Mouse (Mus musculus) left cerebral cortex, postnatal 14 days (tissue): ENCODE measurements at regions not wholly inside any gene's neighbourhood (a gene's known extent, or its start where the extent isn't known, plus 50 kb on each side); places are given as distances from the start of the nearest gene placed in this dataset.

Source experiments
- DNase-seq, 2 experiments: peaks; one replicate each; pipeline ENCODE4 v3.0.0; 2021 to 2022; ENCODE audit warnings: low spot score in 2 of 2, mixed read lengths in 1 of 2
- intact Hi-C: fragments of 180-260 bp; cut with DNase I; formaldehyde crosslinking; loops from one replicate; pipeline ENCODE4 v1.15.1; 2025

DNA sequence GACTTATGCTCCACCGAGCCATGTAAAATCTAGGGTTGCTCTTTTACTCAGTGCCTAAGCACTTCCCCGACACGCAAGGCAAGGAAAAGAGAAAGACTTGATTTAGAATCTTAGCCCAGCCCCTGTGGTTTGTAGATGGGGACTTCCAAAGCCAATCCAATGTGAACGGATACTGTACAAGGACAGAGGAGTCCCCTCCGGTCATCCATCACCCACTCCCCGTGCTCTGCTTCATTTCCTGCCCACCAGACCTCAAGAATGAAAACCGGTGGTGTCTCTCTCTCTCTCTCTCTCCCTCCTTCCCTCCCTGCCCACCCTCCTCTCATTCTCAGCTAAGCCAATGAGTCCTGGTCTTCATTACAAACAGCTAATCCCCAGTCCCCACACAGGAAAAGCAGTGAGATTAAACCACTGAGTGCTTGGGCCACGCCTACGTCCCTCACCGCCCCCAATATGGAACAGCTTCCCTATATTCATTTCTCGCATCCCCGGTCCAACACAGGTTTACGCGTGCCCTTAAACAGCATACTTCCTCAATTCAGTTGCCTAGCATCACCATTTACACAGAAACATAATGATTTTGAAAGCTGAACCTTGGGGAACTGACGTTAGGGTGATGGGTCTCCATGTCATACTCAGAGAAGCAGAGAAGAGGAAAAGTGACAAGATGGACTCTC is 151.1 kb upstream of the Noct start:
- intact Hi-C loops = no loop called here
- DNase-seq = no peak

- intact Hi-C loops = no loop called here
- DNase-seq = no peak
Measured at GRCm38 (mm10) chr3:51073743-51074319, 150.4 kb upstream of the Noct start.

DNA sequence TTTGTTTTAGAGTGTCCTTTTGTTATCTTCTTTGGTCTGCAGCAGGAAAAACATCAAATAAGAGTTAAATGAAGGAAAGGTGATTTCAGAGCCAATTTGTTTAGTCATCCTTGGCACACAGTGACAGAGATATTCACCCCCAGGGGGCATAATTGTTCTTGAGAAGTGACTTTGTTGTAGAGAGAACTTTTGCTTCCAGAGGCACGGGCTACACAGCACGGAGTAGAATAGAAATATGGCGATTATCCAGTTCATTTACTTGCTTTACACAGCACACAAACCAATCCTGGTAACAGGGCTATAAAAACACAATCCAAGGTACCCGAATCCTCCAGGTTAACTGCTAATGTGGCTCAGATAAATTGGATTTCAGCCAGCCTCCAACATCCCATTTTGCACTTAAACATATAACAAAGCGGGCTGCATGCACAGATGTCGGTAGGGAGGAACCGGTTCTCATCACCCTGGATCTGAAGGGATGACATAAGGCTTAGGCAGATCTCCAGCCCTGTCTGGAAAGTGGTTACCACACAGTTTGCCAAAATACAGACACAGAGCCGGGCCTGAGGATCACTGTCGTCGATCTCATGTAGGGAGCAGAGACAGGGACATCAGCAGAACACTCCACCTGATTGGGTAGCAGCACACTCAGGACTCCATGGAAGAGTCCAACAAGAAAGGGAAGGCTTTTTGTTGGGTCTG is 148.9 kb upstream of the Noct start:
- DNase-seq = no peak

DNA sequence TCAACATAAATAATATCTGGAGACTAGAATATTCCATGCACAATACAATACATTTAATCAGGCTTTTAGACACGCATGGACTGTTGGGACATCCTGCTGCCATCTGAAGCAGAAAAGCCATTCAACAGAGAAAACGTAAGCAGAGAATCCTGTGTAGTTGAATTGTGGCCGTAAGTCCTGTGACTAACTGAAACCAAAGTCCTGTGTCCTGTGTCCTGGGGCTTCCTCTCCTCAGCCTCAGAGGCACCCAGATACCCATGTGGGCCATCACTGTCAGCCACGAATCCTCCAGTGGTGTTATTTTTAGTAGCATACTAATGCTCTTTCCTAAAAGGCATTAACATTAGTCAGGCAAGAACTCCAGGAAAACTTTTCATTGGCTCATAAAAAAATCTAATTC is 145.8 kb upstream of the Noct start:
- no peak for DNase-seq
- intact Hi-C loops = no loop called here

More for the DNA sequence above, 148.9 kb upstream of the Noct start:
- intact Hi-C loops = no loop called here

DNA sequence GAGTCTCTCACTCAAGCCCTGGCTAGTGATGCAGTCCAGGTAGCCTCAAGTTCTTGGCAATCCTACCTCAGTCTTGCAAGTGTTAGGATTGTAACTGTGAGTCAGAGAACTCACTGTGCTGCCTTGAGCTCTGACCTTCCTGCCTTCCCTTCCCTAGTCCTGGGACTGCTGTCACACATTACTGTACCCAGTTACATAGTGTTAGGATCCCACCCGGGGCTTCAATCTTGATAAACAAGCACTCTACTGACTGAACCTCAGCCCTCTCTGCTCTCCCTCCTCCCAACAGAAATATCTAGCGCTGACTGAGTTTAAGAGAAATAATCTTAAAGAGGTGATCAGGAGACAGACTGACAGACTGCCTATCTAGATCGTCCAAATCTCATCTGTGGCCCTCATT is 143.8 kb upstream of the Noct start:
- intact Hi-C loops = no loop called here

GRCm38 (mm10) chr3:51080855-51081254 is 143.4 kb upstream of the Noct start:
- no peak for DNase-seq
- intact Hi-C loops = no loop called here

More for the DNA sequence above, 143.8 kb upstream of the Noct start:
- DNase-seq = no peak

DNA sequence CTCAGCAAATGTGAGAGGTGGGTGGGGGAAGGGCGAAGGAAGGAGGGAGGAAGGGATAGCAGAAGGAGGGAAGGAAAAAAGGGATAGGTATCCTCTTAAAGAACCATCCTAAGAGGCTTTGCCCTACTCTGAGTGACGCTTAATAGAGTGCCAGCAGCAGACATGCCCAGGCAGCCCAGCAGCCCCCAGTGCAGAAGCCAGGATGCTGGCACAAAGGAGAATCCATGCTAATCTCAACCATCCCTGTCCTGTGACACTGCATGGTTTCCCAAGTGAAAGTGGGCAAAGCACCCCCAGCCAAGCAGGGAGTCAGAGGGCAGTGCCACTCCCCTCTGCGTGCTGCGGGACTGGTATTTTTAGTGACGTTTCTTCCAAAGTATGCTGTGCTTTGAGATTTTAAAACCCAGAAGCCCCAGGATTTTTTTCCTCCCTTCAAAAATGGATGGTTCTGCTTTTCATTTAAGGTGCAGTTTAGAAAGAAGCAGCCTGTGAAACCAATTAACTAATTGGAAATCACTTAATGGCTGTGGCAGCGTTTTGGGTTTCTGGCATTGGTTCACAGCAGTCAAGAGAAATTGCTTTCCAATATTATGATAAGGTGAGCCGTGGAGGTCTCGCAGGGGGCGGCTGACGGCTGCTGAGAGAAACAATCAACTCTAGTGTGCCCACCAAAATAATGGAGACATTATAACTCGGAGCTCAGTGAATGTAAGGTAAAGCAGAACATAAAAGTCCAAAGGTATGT is 141.2 kb upstream of the Noct start:
- DNase-seq = no peak
- intact Hi-C loops = no loop called here

DNA sequence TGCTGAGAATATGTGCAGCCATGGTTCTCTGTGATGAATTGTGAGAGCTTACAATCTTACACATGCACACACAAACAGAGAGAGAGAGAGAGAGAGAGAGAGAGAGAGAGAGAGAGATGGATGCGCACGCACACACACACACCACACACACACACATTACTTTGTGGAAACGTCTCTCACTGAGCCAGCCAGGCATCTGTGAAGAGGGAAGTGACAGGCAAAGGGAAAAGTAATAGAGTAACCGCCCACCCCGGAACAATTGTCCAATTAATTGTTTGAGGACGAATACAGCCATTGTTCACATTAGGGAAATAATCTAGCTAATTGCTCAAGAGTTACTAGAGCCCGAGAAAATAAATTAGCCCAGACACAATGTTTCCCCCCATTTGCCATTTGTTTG is 140.7 kb upstream of the Noct start:
- intact Hi-C loops = no loop called here
- no peak for DNase-seq

DNA sequence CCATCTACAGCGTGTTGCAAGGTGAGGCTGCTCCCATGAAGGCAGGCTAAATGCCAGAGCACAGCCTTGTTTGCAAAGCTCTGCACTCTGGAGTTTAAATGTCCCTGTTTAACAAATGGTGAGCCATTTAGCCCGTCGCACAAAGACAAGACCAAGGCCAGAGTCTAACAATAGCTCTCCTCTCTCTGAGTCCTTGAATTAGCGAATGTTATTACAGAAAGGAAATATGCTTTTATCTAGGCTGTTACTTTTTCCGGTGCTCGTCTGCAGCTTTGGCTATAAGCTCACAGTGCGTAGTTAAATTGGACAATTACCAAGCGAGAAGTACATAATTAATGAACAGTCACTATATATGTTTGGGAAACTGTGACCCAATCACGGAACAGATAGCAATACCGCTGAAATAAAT is 137.8 kb upstream of the Noct start:
- no peak for DNase-seq
- intact Hi-C loops = no loop called here

DNA sequence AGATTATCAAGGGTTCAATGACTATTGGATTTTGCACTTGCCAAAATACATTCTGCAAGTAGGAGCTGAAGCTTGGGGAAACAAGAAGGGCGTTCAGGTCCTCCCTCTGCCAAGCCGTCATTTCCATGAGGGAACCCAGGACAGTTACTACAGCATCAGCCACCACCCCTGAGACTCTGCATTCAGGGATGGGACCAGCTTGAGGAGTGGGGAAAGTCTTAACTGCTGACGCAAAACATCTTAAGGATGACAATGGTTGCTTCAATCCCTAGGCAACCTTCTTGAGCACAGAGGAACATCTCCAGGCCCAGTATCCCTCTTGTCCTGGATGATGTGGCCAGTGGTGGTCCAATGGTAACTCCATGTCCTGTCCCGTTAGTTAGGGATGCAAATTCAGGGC is 137.2 kb upstream of the Noct start:
- DNase-seq = no peak
- intact Hi-C loops = no loop called here

GRCm38 (mm10) chr3:51089036-51089669 is 135.1 kb upstream of the Noct start:
- intact Hi-C loops = no loop called here

GRCm38 (mm10) chr3:51091478-51091877 is 132.8 kb upstream of the Noct start:
- intact Hi-C loops = no loop called here

More at GRCm38 (mm10) chr3:51089036-51089669, 135.1 kb upstream of the Noct start:
- no peak for DNase-seq

DNA sequence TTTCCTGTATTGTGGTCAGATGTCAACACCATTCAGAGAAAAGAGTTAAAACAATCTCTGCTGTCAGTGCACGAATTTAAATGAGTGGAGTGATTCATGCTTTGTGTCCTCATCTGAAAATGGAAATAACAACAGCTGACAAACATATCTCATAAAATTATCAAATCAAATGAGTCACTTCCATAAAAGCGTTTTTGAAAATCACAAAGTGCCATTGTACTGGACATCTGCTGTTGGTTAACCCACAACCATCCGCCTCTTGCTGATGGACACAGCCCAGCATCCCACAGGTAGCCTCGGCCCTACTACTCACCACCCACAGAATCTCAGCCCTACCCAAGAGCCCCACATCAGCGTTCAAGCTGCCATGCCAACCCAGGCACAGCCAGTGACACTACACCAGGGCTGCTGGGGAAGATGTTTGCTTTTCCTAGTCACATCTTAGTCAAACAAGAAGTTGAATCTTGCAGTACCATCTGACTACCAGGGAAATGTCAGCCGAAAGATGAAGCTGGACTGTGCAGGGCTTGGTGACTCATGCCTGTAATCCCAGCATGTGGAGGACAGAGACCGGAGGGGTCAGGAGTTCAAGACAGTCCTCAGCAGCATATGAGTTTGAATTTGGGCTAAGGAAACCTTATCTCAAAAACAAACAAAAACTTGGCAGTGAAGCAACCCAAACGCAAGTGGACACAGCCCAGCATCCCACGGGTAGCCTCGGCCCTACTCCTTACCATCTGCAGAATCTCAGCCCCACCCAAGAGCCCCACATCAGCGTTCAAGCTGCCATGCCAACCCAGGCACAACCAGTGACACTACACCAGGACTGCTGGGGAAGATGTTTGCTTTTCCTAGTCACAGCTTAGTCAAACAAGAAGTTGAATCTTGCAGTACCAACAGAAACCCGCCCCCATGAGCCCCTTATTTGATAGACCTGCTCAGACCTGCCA is 131.9 kb upstream of the Noct start:
- intact Hi-C loops = no loop called here
- no peak for DNase-seq

More at GRCm38 (mm10) chr3:51091478-51091877, 132.8 kb upstream of the Noct start:
- DNase-seq = no peak

DNA sequence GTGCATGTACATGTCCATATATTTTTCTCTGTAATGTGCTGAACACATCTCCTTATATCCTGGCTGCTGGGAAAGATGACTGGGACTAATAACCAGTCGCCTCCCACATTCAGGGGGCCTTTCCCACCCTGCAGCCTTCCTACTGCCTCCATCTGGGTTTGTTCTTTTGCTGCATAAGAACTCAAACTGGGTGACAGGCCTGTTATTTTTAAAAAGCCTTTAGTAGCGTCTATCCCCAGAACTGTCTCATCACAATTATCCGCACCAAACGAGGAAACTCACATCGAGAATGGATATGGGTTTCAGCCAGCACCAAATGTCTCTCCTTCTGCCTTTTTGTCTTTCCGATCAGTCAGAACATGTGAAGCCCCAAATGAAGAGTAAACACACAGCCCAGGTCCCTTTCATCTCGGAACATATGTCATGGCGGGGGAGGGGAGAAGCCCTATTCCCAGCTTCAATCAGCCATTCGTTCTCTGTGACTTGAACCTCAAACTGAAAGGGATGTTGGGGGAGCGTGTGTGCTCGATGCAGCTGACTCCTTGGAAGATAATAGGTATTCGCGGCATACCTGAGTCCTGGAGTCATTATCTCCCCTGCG is 128.3 kb upstream of the Noct start:
- DNase-seq = peak; percentile 71 to 78
- intact Hi-C loops = loop anchor here (5.0 kb wide), 2 partner anchors 114 to 174 kb away; no protein-coding TSS in a partner anchor

DNA sequence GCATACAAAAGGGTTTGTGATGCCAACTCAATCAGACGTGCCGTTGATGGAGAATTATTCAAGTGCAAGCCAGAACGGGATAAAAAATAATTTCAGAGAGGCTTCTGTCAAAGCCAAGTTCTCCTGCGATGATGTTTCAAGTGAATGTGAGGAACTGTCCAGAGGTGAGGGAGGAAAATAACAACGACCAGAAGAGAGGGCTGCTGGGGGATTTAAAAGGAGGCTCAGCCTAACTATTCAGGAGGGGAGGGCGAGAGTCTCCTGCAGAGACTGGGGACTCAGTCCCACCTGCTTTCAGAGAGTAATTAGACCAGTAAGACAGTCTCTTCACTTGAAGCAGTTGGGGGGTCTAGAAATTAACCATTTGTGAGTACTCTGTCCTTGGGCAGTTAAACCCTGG is 127.7 kb upstream of the Noct start:
- DNase-seq = no peak
- intact Hi-C loops = loop anchor here (5.0 kb wide), 2 partner anchors 114 to 174 kb away; no protein-coding TSS in a partner anchor

DNA sequence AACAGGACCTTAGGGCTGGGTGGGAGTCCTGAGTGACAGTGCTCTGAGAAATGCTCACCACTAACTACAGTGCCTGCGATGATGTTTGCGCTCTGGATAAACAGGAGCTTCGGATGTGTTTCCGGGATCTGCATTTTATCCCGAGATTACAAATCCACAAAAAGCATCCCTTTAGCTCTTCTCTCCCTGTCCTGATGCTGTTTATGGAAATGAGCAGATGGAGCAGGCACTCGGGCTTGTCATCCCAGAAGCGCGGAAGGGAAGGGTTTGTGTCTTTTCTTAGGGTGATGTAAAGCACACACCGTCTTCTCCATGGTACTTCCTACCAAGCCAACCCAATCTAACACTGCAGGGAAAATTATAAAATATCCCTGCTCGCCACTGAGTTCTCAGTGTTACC is 126.9 kb upstream of the Noct start:
- intact Hi-C loops = loop anchor here (5.0 kb wide), 2 partner anchors 115 to 175 kb away; no protein-coding TSS in a partner anchor
- peak; percentile 64 to 76 for DNase-seq

DNA sequence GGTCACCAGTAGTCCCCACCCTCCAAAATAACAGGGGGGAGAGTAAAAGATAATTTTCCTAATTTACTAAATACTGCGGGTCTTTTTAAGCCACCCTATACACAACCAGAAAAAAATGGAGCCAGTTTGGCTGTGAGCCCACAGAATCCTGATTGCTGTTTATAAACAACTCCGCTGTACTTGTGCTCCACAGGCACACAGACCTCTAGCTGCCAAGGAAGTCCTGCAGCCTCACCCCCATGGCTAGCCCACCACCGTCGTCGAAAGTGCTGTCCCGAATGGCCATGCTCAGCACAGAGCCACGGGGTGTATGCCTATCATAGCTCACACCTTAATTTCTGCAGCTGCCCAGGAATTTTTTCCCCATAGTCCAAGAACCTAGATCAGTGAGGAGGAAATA is 124.3 kb upstream of the Noct start:
- no peak for DNase-seq
- intact Hi-C loops = loop anchor here (5.0 kb wide), 2 partner anchors 118 to 178 kb away; no protein-coding TSS in a partner anchor

DNA sequence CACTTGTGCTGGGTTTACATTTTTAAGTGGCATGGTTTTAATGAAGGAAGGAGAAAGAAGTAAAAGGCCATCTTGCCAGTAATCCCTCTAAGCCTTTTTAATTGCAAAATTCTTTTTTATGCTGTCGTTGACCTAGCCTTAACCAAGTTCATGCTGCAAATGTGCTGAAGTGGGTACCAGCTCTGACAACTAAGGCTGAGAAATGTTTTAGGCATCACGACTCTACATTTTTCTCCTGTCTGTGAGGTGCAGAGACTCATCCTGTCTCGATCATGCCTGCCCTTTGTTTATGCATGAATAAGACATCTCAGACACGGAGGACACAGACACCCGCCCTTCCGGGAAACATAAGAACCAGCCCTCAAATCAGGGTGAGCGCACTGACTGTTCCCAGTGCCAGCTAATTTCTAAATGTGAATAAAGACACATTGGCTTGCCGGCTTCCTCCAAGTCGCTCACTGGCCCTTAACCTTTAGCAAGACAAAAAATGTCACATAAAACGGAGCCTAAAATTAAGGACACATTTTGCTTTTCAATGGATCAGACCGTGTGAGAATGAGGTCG is 115.5 kb upstream of the Noct start:
- DNase-seq = no peak
- intact Hi-C loops = no loop called here
